Mouse (Mus musculus) kidney, adult 2 months (tissue): ENCODE data around the gene P3h2.

ENCODE experiments used
- CTCF ChIP-seq: fragments of 200-500 bp; conservative IDR thresholded peaks from 2 replicates; pipeline ENCODE4 v1.5.1; 2011; ENCODE audit warnings: low read depth, mild to moderate bottlenecking, control low read depth, low read length, moderate library complexity, mixed read lengths; ENCODE audit not compliant: insufficient read depth, insufficient read length
- POLR2A ChIP-seq: fragments of 200-500 bp; IDR thresholded peaks from one replicate; pipeline ENCODE4 v1.6.1; 2011; ENCODE audit warnings: low read depth, low read length, control low read depth

DNA sequence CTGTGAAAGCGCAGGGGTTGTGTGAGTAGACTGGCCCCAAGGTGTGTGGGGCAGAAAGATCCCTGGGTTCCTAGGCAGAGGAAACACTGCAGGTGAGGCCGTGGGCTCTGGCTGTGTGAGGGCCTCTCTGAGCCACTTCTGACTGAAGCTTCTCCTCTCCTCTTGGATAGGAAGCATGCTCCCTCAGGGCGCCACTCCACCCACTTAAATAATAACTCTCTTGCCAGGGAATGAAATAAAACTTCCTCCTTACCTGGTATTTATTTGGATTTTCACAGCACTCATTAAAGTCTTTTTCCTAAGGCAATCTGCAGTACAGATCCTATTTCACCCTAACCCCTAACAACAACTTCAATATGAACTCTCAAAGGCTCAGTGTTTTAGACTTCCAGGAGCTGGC, 151.0 kb downstream of the P3h2 start:
- TF ChIP-seq POLR2A = no peak
- TF ChIP-seq CTCF = no peak
